Comparison of ENCODE assay signal across 24 mouse cellular contexts in the genomic region with DNA sequence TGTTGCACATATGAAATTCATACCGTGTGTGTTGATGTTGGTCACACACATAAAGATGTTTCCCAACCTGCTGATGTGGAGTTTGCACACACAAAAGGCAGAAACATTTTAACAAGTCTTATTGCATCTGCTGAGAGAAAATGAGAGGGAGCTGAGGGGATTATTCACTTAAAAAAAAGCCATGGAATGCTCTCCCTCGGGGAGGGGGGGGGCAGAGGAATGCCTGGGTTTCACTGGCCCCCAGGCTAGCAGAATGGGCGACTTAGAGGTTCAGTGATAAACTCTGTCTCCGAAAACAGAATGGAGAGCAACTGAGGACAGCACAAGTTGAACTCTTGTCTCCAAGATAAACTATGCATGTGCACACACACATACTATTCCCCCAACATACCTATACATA.
DNase-seq lines count a peak whose midpoint lies in the region; ATAC-seq lines count a peak whose summit lies in the region.
"Had no signal": no experiment of that assay in that cellular context is flagged by ENCODE, and none has a peak within 500 bp of the region (broad histone marks: within the 10 kb centered on the region; RNA-seq: fewer than 3 reads in every experiment).

No protein-coding gene starts in this region.

- peak; percentile 10 for DNase-seq in 3T3-L1 (ENCODE audit: low read depth, low spot score)
- peak; percentile 50 for DNase-seq in Muller cell, postnatal 12 days (ENCODE audit: inconsistent ontology term)
- DNase-seq in right cerebral cortex, postnatal 14 days = no peak
- DNase-seq: adrenal gland, postnatal 10 days; adrenal gland, postnatal 25 days; B cell, adult 2 months; cerebellum, adult 11 months; cerebellum, adult 18-20 months; cerebellum, adult 8-10 months; cerebellum, adult 9-11 months; cerebellum, postnatal 14 days; cerebellum, postnatal 36 days; embryo, embryonic 11 days; forebrain, postnatal 0 days had no signal

- H3K4me3 ChIP-seq in forebrain, embryonic 13.5 days = no peak overlapping the region
- H3K4me3 ChIP-seq in forebrain, embryonic 15.5 days = no peak overlapping the region
- H3K4me3 ChIP-seq: embryonic facial prominence, embryonic 13.5 days; embryonic facial prominence, embryonic 15.5 days had no signal

- ATAC-seq in forebrain, embryonic 13.5 days = no peak
- ATAC-seq in forebrain, embryonic 15.5 days (replicated peaks) = no peak
- ATAC-seq in erythroblast, adult 5-6 weeks (replicated peaks; ENCODE audit: low FRiP score, poor library complexity, severe bottlenecking) = no peak
- ATAC-seq: activated CD4-positive, CD25-positive, alpha-beta regulatory T cell, adult 4 months; CD4-positive, CD25-positive, alpha-beta regulatory T cell, adult 4 months; forebrain, postnatal 0 days; Patski had no signal

- WGBS in forebrain, embryonic 13.5 days = 45% methylated on average over 4 of the region's 4 CpGs
- 39% methylated on average over 4 of the region's 4 CpGs for WGBS in forebrain, embryonic 15.5 days

- no peak overlapping the region for H3K9ac ChIP-seq in forebrain, embryonic 13.5 days
- no peak overlapping the region for H3K9ac ChIP-seq in forebrain, embryonic 15.5 days (replicated peaks)
- H3K9ac ChIP-seq: embryonic facial prominence, embryonic 13.5 days; embryonic facial prominence, embryonic 15.5 days; forebrain, postnatal 0 days had no signal

- 0 out of 2 replicates have a peak, but pooled peaks cover 2% of the 10 kb centered on the region for H3K9me3 ChIP-seq in forebrain, embryonic 13.5 days (replicated peaks)
- no peaks in the 10 kb centered on the region for H3K9me3 ChIP-seq in forebrain, embryonic 15.5 days
- H3K9me3 ChIP-seq: embryonic facial prominence, embryonic 13.5 days; embryonic facial prominence, embryonic 15.5 days had no signal

- H3K27me3 ChIP-seq in forebrain, embryonic 13.5 days = no peaks in the 10 kb centered on the region
- 0 out of 2 replicates have a peak, but pooled peaks cover 3% of the 10 kb centered on the region for H3K27me3 ChIP-seq in forebrain, embryonic 15.5 days
- H3K27me3 ChIP-seq: CH12.LX; embryonic facial prominence, embryonic 13.5 days; embryonic facial prominence, embryonic 15.5 days; Patski had no signal

- no peak overlapping the region for H3K4me2 ChIP-seq in forebrain, embryonic 13.5 days
- no peak overlapping the region for H3K4me2 ChIP-seq in forebrain, embryonic 15.5 days (replicated peaks)
- H3K4me2 ChIP-seq: embryonic facial prominence, embryonic 13.5 days; embryonic facial prominence, embryonic 15.5 days had no signal

- peak overlapping the region; percentile 33 for H3K27ac ChIP-seq in forebrain, embryonic 13.5 days
- no peak overlapping the region for H3K27ac ChIP-seq in forebrain, embryonic 15.5 days (replicated peaks)
- H3K27ac ChIP-seq: embryonic facial prominence, embryonic 13.5 days; embryonic facial prominence, embryonic 15.5 days had no signal

- no peaks in the 10 kb centered on the region for H3K36me3 ChIP-seq in forebrain, embryonic 13.5 days (ENCODE audit: poor library complexity, severe bottlenecking)
- no peaks in the 10 kb centered on the region for H3K36me3 ChIP-seq in forebrain, embryonic 15.5 days
- H3K36me3 ChIP-seq: embryonic facial prominence, embryonic 13.5 days; embryonic facial prominence, embryonic 15.5 days; G1E had no signal

- H3K4me1 ChIP-seq in forebrain, embryonic 13.5 days = peaks cover 42% of the 10 kb centered on the region
- H3K4me1 ChIP-seq in forebrain, embryonic 15.5 days = peaks cover 18% of the 10 kb centered on the region
- H3K4me1 ChIP-seq: embryonic facial prominence, embryonic 13.5 days had no signal
